ENCODE assay signal across 10 mouse cellular contexts in genomic region chr10:86700973-86701372, GRCm38 (mm10). TPM values are rescaled to one million over a fixed set of nuclear protein-coding genes. Genes with fewer than 3 reads are reported as not detected.
DNase-seq lines count a peak whose midpoint lies in the region; ATAC-seq and TF ChIP-seq lines count a peak whose summit lies in the region.
"Had no signal": no experiment of that assay in that cellular context is flagged by ENCODE, and none has a peak within 500 bp of the region (broad histone marks: within the 10 kb centered on the region; RNA-seq: fewer than 3 reads in every experiment).

No protein-coding gene starts in this region.

- peaks cover 43% of the 10 kb centered on the region for H3K4me1 ChIP-seq in heart, embryonic 16.5 days (ENCODE audit: control insufficient read depth, insufficient read depth, low read length)
- peaks cover 53% of the 10 kb centered on the region for H3K4me1 ChIP-seq in midbrain, embryonic 10.5 days
- H3K4me1 ChIP-seq in midbrain, embryonic 16.5 days (ENCODE audit: control insufficient read depth, insufficient read depth, low read length), result peaks cover 43% of the 10 kb centered on the region
- H3K4me1 ChIP-seq in embryonic fibroblast, embryonic 13.5 days (ENCODE audit: control insufficient read depth, insufficient read depth, low read length), result peaks cover 22% of the 10 kb centered on the region
- peaks cover 27% of the 10 kb centered on the region for H3K4me1 ChIP-seq in stomach, embryonic 14.5 days (ENCODE audit: control insufficient read depth, insufficient read depth, low read length)

- TF ChIP-seq CTCF in embryonic fibroblast, embryonic 13.5 days (IDR thresholded peaks at IDR 0.05; ENCODE audit: borderline replicate concordance, insufficient read depth, low read length), result no peak

- H3K4me3 ChIP-seq in heart, embryonic 16.5 days (ENCODE audit: low read length), result no peak overlapping the region
- H3K4me3 ChIP-seq in midbrain, embryonic 10.5 days, result peak overlapping the region; percentile 18
- no peak overlapping the region for H3K4me3 ChIP-seq in midbrain, embryonic 16.5 days (ENCODE audit: low read depth, low read length)
- H3K4me3 ChIP-seq in embryonic fibroblast, embryonic 13.5 days (ENCODE audit: insufficient read depth, low read length), result peak overlapping the region; percentile 12
- H3K4me3 ChIP-seq in stomach, embryonic 14.5 days (ENCODE audit: low read depth, low read length), result no peak overlapping the region

- no peak for DNase-seq in heart, adult 8-10 months (ENCODE audit: low spot score)
- no peak for DNase-seq in midbrain, embryonic 10.5 days (ENCODE audit: low spot score)
- no peak for DNase-seq in ovary, postnatal 36 days (ENCODE audit: low spot score)
- no peak for DNase-seq in cerebellum, postnatal 14 days
- DNase-seq: thymus, postnatal 36 days had no signal

- H3K9me3 ChIP-seq in heart, embryonic 16.5 days (replicated peaks; ENCODE audit: control insufficient read depth, low read length), result no peaks in the 10 kb centered on the region
- no peaks in the 10 kb centered on the region for H3K9me3 ChIP-seq in midbrain, embryonic 10.5 days (replicated peaks)
- H3K9me3 ChIP-seq in midbrain, embryonic 16.5 days (replicated peaks; ENCODE audit: control insufficient read depth, low read length, poor library complexity, severe bottlenecking), result no peaks in the 10 kb centered on the region
- H3K9me3 ChIP-seq in stomach, embryonic 14.5 days (ENCODE audit: control insufficient read depth, low read depth, low read length), result no peaks in the 10 kb centered on the region

- no peak for ATAC-seq in heart, embryonic 16.5 days (replicated peaks; ENCODE audit: extremely low read depth, insufficient read depth, low FRiP score)
- ATAC-seq in midbrain, embryonic 16.5 days, result no peak
- no peak for ATAC-seq in stomach, embryonic 14.5 days (ENCODE audit: insufficient number of reproducible peaks, insufficient read depth, low FRiP score, low read depth)
- ATAC-seq: activated CD4-positive, CD25-positive, alpha-beta regulatory T cell, adult 4 months had no signal

- no peak overlapping the region for H3K27ac ChIP-seq in heart, embryonic 16.5 days (ENCODE audit: low read length)
- H3K27ac ChIP-seq in midbrain, embryonic 10.5 days (replicated peaks), result no peak overlapping the region
- H3K27ac ChIP-seq in midbrain, embryonic 16.5 days (ENCODE audit: low read length), result no peak overlapping the region
- H3K27ac ChIP-seq in embryonic fibroblast, embryonic 13.5 days (ENCODE audit: insufficient read depth, low read length), result no peak overlapping the region
- H3K27ac ChIP-seq in stomach, embryonic 14.5 days (ENCODE audit: low read length), result no peak overlapping the region

- 45% methylated on average over 3 of the region's 3 CpGs for WGBS in heart, embryonic 16.5 days
- WGBS in midbrain, embryonic 10.5 days, result 81% methylated on average over 3 of the region's 3 CpGs
- WGBS in midbrain, embryonic 16.5 days, result 68% methylated on average over 3 of the region's 3 CpGs
- WGBS in stomach, embryonic 14.5 days, result 53% methylated on average over 3 of the region's 3 CpGs

- no peak overlapping the region for H3K9ac ChIP-seq in heart, embryonic 16.5 days (ENCODE audit: low read length)
- H3K9ac ChIP-seq in midbrain, embryonic 16.5 days (ENCODE audit: low read depth, low read length), result no peak overlapping the region
- H3K9ac ChIP-seq in stomach, embryonic 14.5 days (replicated peaks; ENCODE audit: low read depth, low read length), result no peak overlapping the region

- H3K36me3 ChIP-seq in heart, embryonic 16.5 days (ENCODE audit: control insufficient read depth, insufficient read depth), result peaks cover 55% of the 10 kb centered on the region
- peaks cover 83% of the 10 kb centered on the region for H3K36me3 ChIP-seq in midbrain, embryonic 10.5 days
- peaks cover 31% of the 10 kb centered on the region for H3K36me3 ChIP-seq in midbrain, embryonic 16.5 days (ENCODE audit: control insufficient read depth, insufficient read depth, low read length)
- H3K36me3 ChIP-seq in stomach, embryonic 14.5 days (ENCODE audit: control insufficient read depth, insufficient read depth, low read length), result peaks cover 62% of the 10 kb centered on the region

- no peaks in the 10 kb centered on the region for H3K27me3 ChIP-seq in heart, embryonic 16.5 days (ENCODE audit: control insufficient read depth, insufficient read depth, low read length)
- H3K27me3 ChIP-seq in midbrain, embryonic 10.5 days (ENCODE audit: low read depth, poor library complexity, severe bottlenecking), result no peaks in the 10 kb centered on the region
- H3K27me3 ChIP-seq in midbrain, embryonic 16.5 days (ENCODE audit: control insufficient read depth, insufficient read depth, low read depth, low read length), result no peaks in the 10 kb centered on the region
- H3K27me3 ChIP-seq in stomach, embryonic 14.5 days (ENCODE audit: control insufficient read depth, insufficient read depth, low read length), result no peaks in the 10 kb centered on the region

- peak overlapping the region; percentile 32 for H3K4me2 ChIP-seq in heart, embryonic 16.5 days (ENCODE audit: low read depth, low read length)
- H3K4me2 ChIP-seq in midbrain, embryonic 16.5 days (ENCODE audit: low read length), result no peak overlapping the region
- H3K4me2 ChIP-seq in stomach, embryonic 14.5 days (replicated peaks; ENCODE audit: low read depth, low read length), result 0 out of 2 replicates have a peak overlapping the region, but pooled peaks have one; percentile 18

- no peak for TF ChIP-seq POLR2A in embryonic fibroblast, embryonic 13.5 days (IDR thresholded peaks at IDR 0.05; ENCODE audit: low read depth, low read length)

RNA-seq across cellular contexts. Expression of gene Hsp90b1, which starts 4.3 kb away (rescaled TPM):
- 415 and 417 TPM in 2 replicates for polyA plus RNA-seq in heart, embryonic 16.5 days (2015; fragmentation: Nextera tagmentation; extraction: Ambion mirVana)
- total RNA-seq in heart, adult 8-10 months (2022), result 100 to 1,000 TPM; 347 to 447 (median 351) TPM
- polyA plus RNA-seq in midbrain, embryonic 10.5 days (2016; fragmentation: Nextera tagmentation; extraction: Ambion mirVana), result 515 and 591 TPM in 2 replicates
- polyA plus RNA-seq in midbrain, embryonic 16.5 days (2015; fragmentation: Nextera tagmentation; extraction: Ambion mirVana), result 286 and 330 TPM in 2 replicates
- polyA plus RNA-seq in embryonic fibroblast, embryonic 13.5 days (2011; ENCODE audit: insufficient read length, low read depth, missing spikeins), result 1,488 and 1,495 TPM in 2 replicates
- polyA plus RNA-seq in stomach, embryonic 14.5 days (2014; fragmentation: Nextera tagmentation; extraction: Ambion mirVana), result 437 and 516 TPM in 2 replicates

RNA-seq across cellular contexts. Expression of gene Ttc41, which starts 4.6 kb away (rescaled TPM):
- polyA plus RNA-seq in heart, embryonic 16.5 days (2015; fragmentation: Nextera tagmentation; extraction: Ambion mirVana), result 1.7 and 1.9 TPM in 2 replicates
- 1 to 10 TPM; 1.6 to 2.7 (median 2.1) TPM for total RNA-seq in heart, adult 8-10 months (2022)
- 3.3 and 4.0 TPM in 2 replicates for polyA plus RNA-seq in midbrain, embryonic 10.5 days (2016; fragmentation: Nextera tagmentation; extraction: Ambion mirVana)
- 2.5 and 2.8 TPM in 2 replicates for polyA plus RNA-seq in midbrain, embryonic 16.5 days (2015; fragmentation: Nextera tagmentation; extraction: Ambion mirVana)
- polyA plus RNA-seq in embryonic fibroblast, embryonic 13.5 days (2011; ENCODE audit: insufficient read length, low read depth, missing spikeins), result 1.1 and 1.9 TPM in 2 replicates
- 1.7 and 1.8 TPM in 2 replicates for polyA plus RNA-seq in stomach, embryonic 14.5 days (2014; fragmentation: Nextera tagmentation; extraction: Ambion mirVana)

Comparison
In these comparisons a context has a peak if more than half of its experiments do, and no peak if none do; other contexts are left out.
1. H3K4me3 ChIP-seq: peak in midbrain, embryonic 10.5 days (single experiment) and embryonic fibroblast, embryonic 13.5 days (single experiment); none in heart, embryonic 16.5 days (single experiment), midbrain, embryonic 16.5 days (single experiment) and stomach, embryonic 14.5 days (single experiment).